Mouse (Mus musculus): ENCODE data around the gene Ptn. TPM values are rescaled to one million over a fixed set of nuclear protein-coding genes. Genes with fewer than 3 reads are reported as not detected.

Gene Ptn
- total and polyA plus RNA-seq, 3 experiments, result not detected

DNA sequence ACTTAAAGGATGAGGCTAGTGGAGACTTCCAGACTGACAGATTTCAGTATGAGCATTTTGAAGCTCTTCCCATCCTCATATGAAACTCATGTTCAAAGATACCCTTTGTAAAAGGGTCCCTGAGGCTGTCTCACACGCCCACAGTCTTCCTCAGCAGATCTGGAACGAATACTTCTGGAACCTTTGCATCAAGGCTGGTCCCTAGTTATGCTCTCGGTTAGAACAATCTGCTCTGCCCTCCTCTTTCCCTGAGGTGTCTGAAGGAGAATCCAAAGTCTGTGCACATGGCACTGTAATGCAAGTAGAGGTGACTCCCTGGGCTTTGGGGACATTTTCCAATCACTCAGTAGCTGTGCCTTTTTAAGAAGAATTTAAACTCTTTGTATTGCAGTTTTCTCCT lies 25.3 kb upstream of the Ptn start:
- Histone ChIP-seq H3K4me1 (ENCODE audit: control insufficient read depth in 1 of 2, insufficient read depth in 2 of 2) (peaks cover 5 to 48% of the 10 kb centered on the region in 2 experiments), H3K9me3 (replicated peaks; ENCODE audit: low read length) (no peaks in the 10 kb centered on the region), H3K27me3 (replicated peaks) (no peaks in the 10 kb centered on the region), H3K4me3 (replicated peaks in 1 of 3; ENCODE audit: low read depth in 2 of 3, low read length in 2 of 3, poor library complexity in 1 of 3) (no peak overlapping the region), H3K79me2 (replicated peaks; ENCODE audit: control insufficient read depth, extremely low read depth, insufficient read depth, poor library complexity, severe bottlenecking) (no peaks in the 10 kb centered on the region), H3K4me2 (ENCODE audit: insufficient read depth, low read depth, poor library complexity, severe bottlenecking) (no peak overlapping the region), H3K27ac (ENCODE audit: insufficient read depth, low read depth) (no peak overlapping the region), H3K9ac (ENCODE audit: insufficient read depth, low read depth) (no peak overlapping the region), H3K36me3 (replicated peaks in 1 of 2; ENCODE audit: control insufficient read depth in 1 of 2, insufficient read depth in 1 of 2, low read length in 1 of 2) (no peaks in the 10 kb centered on the region)
- no peak for TF ChIP-seq MXI1 (IDR thresholded peaks at IDR 0.05; ENCODE audit: low read depth, low read length)
- no peak for TF ChIP-seq JUN (IDR thresholded peaks at IDR 0.05; ENCODE audit: insufficient read depth, low read depth, low read length)
- TF ChIP-seq UBTF (IDR thresholded peaks at IDR 0.05; ENCODE audit: low read depth, low read length), result no peak
- no peak for TF ChIP-seq JUND (conservative IDR thresholded peaks at IDR 0.05; ENCODE audit: low read depth, low read length)
- no peak for TF ChIP-seq MAX (IDR thresholded peaks at IDR 0.05; ENCODE audit: low read length)
- no peak for TF ChIP-seq IRF4 (IDR thresholded peaks at IDR 0.05; ENCODE audit: low read depth, low read length)
- TF ChIP-seq E2F4 (IDR thresholded peaks at IDR 0.05; ENCODE audit: insufficient replicate concordance, low read depth, low read length), result no peak
- TF ChIP-seq MAZ (IDR thresholded peaks at IDR 0.05; ENCODE audit: low read depth, low read length), result no peak
- no peak for TF ChIP-seq PAX5 (IDR thresholded peaks at IDR 0.05; ENCODE audit: low read length)
- TF ChIP-seq ZNF384 (IDR thresholded peaks at IDR 0.05; ENCODE audit: low read depth, low read length), result no peak
- no peak for TF ChIP-seq ELF1 (IDR thresholded peaks at IDR 0.05; ENCODE audit: low read depth, low read length)
- no peak for TF ChIP-seq USF1 (IDR thresholded peaks at IDR 0.05; ENCODE audit: low read depth, low read length)
- TF ChIP-seq RCOR1 (conservative IDR thresholded peaks at IDR 0.05; ENCODE audit: low read depth, low read length), result no peak
- no peak for TF ChIP-seq TCF12 (IDR thresholded peaks at IDR 0.05; ENCODE audit: low read depth, low read length)
- no peak for TF ChIP-seq MAFK (IDR thresholded peaks at IDR 0.05; ENCODE audit: insufficient replicate concordance, low read length)
- in situ Hi-C loops (cut with MboI; ENCODE audit: low pct_ligation_motif_present, low pct_unique_long_range_greater_than_20kb, low sequenced_read_pairs) (no loop called here), dilution Hi-C loops (cut with MboI; ENCODE audit: extremely low pct_ligation_motif_present, extremely low pct_unique_long_range_greater_than_20kb, low sequenced_read_pairs) (no loop called here)
- DNase-seq (ENCODE audit: extremely low read depth), result no peak

DNA sequence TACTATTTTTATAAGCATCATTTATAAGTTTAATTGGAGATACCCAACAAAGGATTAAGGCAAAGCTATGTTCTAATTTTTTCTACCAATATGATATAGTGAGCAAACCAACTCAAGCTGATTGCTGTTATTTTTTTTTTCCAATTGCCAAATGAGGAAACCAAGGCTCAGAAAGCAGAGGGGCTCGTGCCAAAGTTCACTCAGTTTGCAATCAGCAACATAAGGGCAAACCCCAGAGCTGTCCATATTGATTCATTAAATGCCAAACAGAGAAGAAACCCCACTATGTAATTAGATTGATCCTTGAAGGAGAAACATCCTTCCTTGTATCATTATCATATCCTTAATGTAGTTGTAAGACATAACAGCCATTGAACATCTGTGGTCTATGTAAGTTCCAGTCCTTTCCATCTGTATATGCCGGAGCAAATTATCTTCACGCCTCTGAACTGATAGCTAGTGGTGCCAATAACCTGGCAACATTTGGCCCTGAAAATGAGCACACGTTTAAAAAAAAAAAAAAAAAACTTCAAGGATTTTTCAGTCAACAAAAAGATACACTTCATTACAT lies 24.8 kb upstream of the Ptn start:
- H3K4me1 ChIP-seq (ENCODE audit: control insufficient read depth in 1 of 2, insufficient read depth in 2 of 2), result peaks cover 5 to 48% of the 10 kb centered on the region in 2 experiments
- no peak for DNase-seq (ENCODE audit: extremely low read depth)
- no peak overlapping the region for H3K9ac ChIP-seq (ENCODE audit: insufficient read depth, low read depth)
- in situ Hi-C loops (cut with MboI; ENCODE audit: low pct_ligation_motif_present, low pct_unique_long_range_greater_than_20kb, low sequenced_read_pairs), result no loop called here
- H3K27ac ChIP-seq (ENCODE audit: insufficient read depth, low read depth), result no peak overlapping the region
- dilution Hi-C loops (cut with MboI; ENCODE audit: extremely low pct_ligation_motif_present, extremely low pct_unique_long_range_greater_than_20kb, low sequenced_read_pairs), result no loop called here
- H3K4me2 ChIP-seq (ENCODE audit: insufficient read depth, low read depth, poor library complexity, severe bottlenecking), result no peak overlapping the region
- H3K9me3 ChIP-seq (replicated peaks; ENCODE audit: low read length), result no peaks in the 10 kb centered on the region
- no peak overlapping the region for H3K4me3 ChIP-seq (replicated peaks in 1 of 3; ENCODE audit: low read depth in 2 of 3, low read length in 2 of 3, poor library complexity in 1 of 3)
- no peaks in the 10 kb centered on the region for H3K27me3 ChIP-seq (replicated peaks)
- H3K79me2 ChIP-seq (replicated peaks; ENCODE audit: control insufficient read depth, extremely low read depth, insufficient read depth, poor library complexity, severe bottlenecking), result no peaks in the 10 kb centered on the region
- no peaks in the 10 kb centered on the region for H3K36me3 ChIP-seq (replicated peaks in 1 of 2; ENCODE audit: control insufficient read depth in 1 of 2, insufficient read depth in 1 of 2, low read length in 1 of 2)
- TF ChIP-seq IRF4 (IDR thresholded peaks at IDR 0.05; ENCODE audit: low read depth, low read length) (no peak), ZC3H11A (IDR thresholded peaks at IDR 0.05; ENCODE audit: low read depth, low read length) (no peak), TBP (conservative IDR thresholded peaks at IDR 0.05; ENCODE audit: low read depth, low read length) (no peak), POLR2A (IDR thresholded peaks at IDR 0.05; ENCODE audit: low read depth, low read length) (no peak), UBTF (IDR thresholded peaks at IDR 0.05; ENCODE audit: low read depth, low read length) (no peak), ZNF384 (IDR thresholded peaks at IDR 0.05; ENCODE audit: low read depth, low read length) (no peak), POLR2AphosphoS2 (IDR thresholded peaks at IDR 0.05; ENCODE audit: low read depth, low read length) (no peak), RAD21 (IDR thresholded peaks at IDR 0.05; ENCODE audit: low read depth, low read length) (no peak), MYC (IDR thresholded peaks at IDR 0.05; ENCODE audit: low read depth, low read length) (no peak), MAZ (IDR thresholded peaks at IDR 0.05; ENCODE audit: low read depth, low read length) (no peak), CHD2 (IDR thresholded peaks at IDR 0.05; ENCODE audit: low read length) (no peak), ZKSCAN1 (IDR thresholded peaks at IDR 0.05; ENCODE audit: borderline replicate concordance, low read depth, low read length) (no peak), SIN3A (IDR thresholded peaks at IDR 0.05; ENCODE audit: low read length) (no peak)
